Mouse (Mus musculus) layer of hippocampus, postnatal 36 days (tissue): Measurements from ENCODE around the gene Sorcs2. TPM values are rescaled to one million over a fixed set of nuclear protein-coding genes. Genes with fewer than 3 reads are reported as not detected.

ENCODE experiments used
- DNase-seq, 2 experiments: peaks; one replicate each; pipeline ENCODE4 v3.0.0; 2022
- total RNA-seq, 2 experiments: library from RNA; stranded (reverse); gene quantifications; 2 replicates each; pipeline ENCODE4 v1.2.3; 2021

Sorcs2 gene
- total RNA-seq, 2 experiments from 2014 or later = 52.0 to 56.6 TPM

GRCm38 (mm10) chr5:36226296-36226695 lies 171.6 kb downstream of the Sorcs2 start:
- DNase-seq = no peak

- DNase-seq = no peak
Observed at GRCm38 (mm10) chr5:36225855-36226254, 172.1 kb downstream of the Sorcs2 start.

- peak; percentile 64 to 69 for DNase-seq
Observed at GRCm38 (mm10) chr5:36223787-36224186, 174.2 kb downstream of the Sorcs2 start.

- DNase-seq = no peak
Observed at GRCm38 (mm10) chr5:36220626-36221025, 177.3 kb downstream of the Sorcs2 start.

GRCm38 (mm10) chr5:36220105-36220504 lies 177.8 kb downstream of the Sorcs2 start:
- DNase-seq = no peak

GRCm38 (mm10) chr5:36213310-36213709 lies 184.6 kb downstream of the Sorcs2 start:
- peak; percentile 86 for DNase-seq

GRCm38 (mm10) chr5:36208803-36209202 lies 189.1 kb downstream of the Sorcs2 start:
- no peak for DNase-seq

GRCm38 (mm10) chr5:36205397-36205796 lies 192.5 kb downstream of the Sorcs2 start:
- no peak for DNase-seq

GRCm38 (mm10) chr5:36203916-36204315 lies 194.0 kb downstream of the Sorcs2 start, which contains the start of gene Psapl1:
Gene Psapl1, plus strand, starts transcription at chr5:36204021.
- DNase-seq = no peak

- DNase-seq = no peak
Observed at GRCm38 (mm10) chr5:36203421-36203820, 194.5 kb downstream of the Sorcs2 start.

- no peak for DNase-seq
Observed at GRCm38 (mm10) chr5:36202781-36203180, 195.2 kb downstream of the Sorcs2 start.

GRCm38 (mm10) chr5:36199519-36199918 lies 198.4 kb downstream of the Sorcs2 start:
- DNase-seq = no peak

GRCm38 (mm10) chr5:36195436-36195835 lies 202.5 kb downstream of the Sorcs2 start:
- no peak for DNase-seq

- no peak for DNase-seq
Observed at GRCm38 (mm10) chr5:36194631-36195030, 203.3 kb downstream of the Sorcs2 start.

GRCm38 (mm10) chr5:36192677-36193076 lies 205.3 kb downstream of the Sorcs2 start:
- no peak for DNase-seq

GRCm38 (mm10) chr5:36191876-36192275 lies 206.1 kb downstream of the Sorcs2 start:
- DNase-seq = no peak

GRCm38 (mm10) chr5:36191285-36191684 lies 206.7 kb downstream of the Sorcs2 start:
- no peak for DNase-seq

- DNase-seq = no peak
Observed at GRCm38 (mm10) chr5:36188310-36188709, 209.6 kb downstream of the Sorcs2 start.

- DNase-seq = no peak
Observed at GRCm38 (mm10) chr5:36186294-36187053, 211.5 kb downstream of the Sorcs2 start.

- no peak for DNase-seq
Observed at GRCm38 (mm10) chr5:36182326-36182725, 215.6 kb downstream of the Sorcs2 start.

- no peak for DNase-seq
Observed at GRCm38 (mm10) chr5:36179708-36180107, 218.2 kb downstream of the Sorcs2 start.

GRCm38 (mm10) chr5:36178785-36179184 lies 219.2 kb downstream of the Sorcs2 start:
- no peak for DNase-seq

GRCm38 (mm10) chr5:36178215-36178614 lies 219.7 kb downstream of the Sorcs2 start:
- DNase-seq = no peak

- no peak for DNase-seq
Observed at GRCm38 (mm10) chr5:36176873-36177272, 221.1 kb downstream of the Sorcs2 start.
